Mouse (Mus musculus): Measurements from ENCODE around the gene Parp16. TPM values are rescaled to one million over a fixed set of nuclear protein-coding genes. Genes with fewer than 3 reads are reported as not detected.

Parp16 gene
- polyA plus RNA-seq, 1 experiment = 4.5 TPM

Other genes starting within 250 kb of the Parp16 start
- 0.04 TPM in 1 of 2 replicates, not detected in the other for gene Slc24a1, start 243.7 kb upstream of the Parp16 start, polyA plus RNA-seq (2012; rRNA removed)
- gene Ints14, start 234.4 kb upstream of the Parp16 start, polyA plus RNA-seq (2012; rRNA removed) = 24.3 and 25.1 TPM in 2 replicates
- gene Hacd3, start 173.7 kb upstream of the Parp16 start, polyA plus RNA-seq (2012; rRNA removed) = 59.1 and 61.7 TPM in 2 replicates
- 53.7 and 64.4 TPM in 2 replicates for gene Dpp8, start 162.9 kb upstream of the Parp16 start, polyA plus RNA-seq (2012; rRNA removed)
- 12.5 and 15.9 TPM in 2 replicates for gene Igdcc4, start 93.9 kb upstream of the Parp16 start, polyA plus RNA-seq (2012; rRNA removed)
- 2.3 and 2.7 TPM in 2 replicates for gene Igdcc3, start 54.2 kb upstream of the Parp16 start, polyA plus RNA-seq (2012; rRNA removed)
- gene Cilp, start 69.8 kb downstream of the Parp16 start, polyA plus RNA-seq (2012; rRNA removed) = 1.5 and 4.2 TPM in 2 replicates
- 23.9 and 25.2 TPM in 2 replicates for gene Clpx, start 98.9 kb downstream of the Parp16 start, polyA plus RNA-seq (2012; rRNA removed)
- 12.9 and 14.4 TPM in 2 replicates for gene Pdcd7, start 150.8 kb downstream of the Parp16 start, polyA plus RNA-seq (2012; rRNA removed)
- gene Ubap1l, start 165.7 kb downstream of the Parp16 start, polyA plus RNA-seq (2012; rRNA removed) = 0.55 and 0.87 TPM in 2 replicates
- gene Kbtbd13, start 196.3 kb downstream of the Parp16 start, polyA plus RNA-seq (2012; rRNA removed) = 1.4 and 1.5 TPM in 2 replicates
- gene Rasl12, start 203.2 kb downstream of the Parp16 start, polyA plus RNA-seq (2012; rRNA removed) = 25.6 and 28.8 TPM in 2 replicates
- not detected in 2 replicates for gene Slc51b, start 227.6 kb downstream of the Parp16 start, polyA plus RNA-seq (2012; rRNA removed)
- 19.2 and 21.9 TPM in 2 replicates for gene Mtfmt, start 240.4 kb downstream of the Parp16 start, polyA plus RNA-seq (2012; rRNA removed)